Mouse (Mus musculus): ENCODE data around the gene Tmem253.

DNA sequence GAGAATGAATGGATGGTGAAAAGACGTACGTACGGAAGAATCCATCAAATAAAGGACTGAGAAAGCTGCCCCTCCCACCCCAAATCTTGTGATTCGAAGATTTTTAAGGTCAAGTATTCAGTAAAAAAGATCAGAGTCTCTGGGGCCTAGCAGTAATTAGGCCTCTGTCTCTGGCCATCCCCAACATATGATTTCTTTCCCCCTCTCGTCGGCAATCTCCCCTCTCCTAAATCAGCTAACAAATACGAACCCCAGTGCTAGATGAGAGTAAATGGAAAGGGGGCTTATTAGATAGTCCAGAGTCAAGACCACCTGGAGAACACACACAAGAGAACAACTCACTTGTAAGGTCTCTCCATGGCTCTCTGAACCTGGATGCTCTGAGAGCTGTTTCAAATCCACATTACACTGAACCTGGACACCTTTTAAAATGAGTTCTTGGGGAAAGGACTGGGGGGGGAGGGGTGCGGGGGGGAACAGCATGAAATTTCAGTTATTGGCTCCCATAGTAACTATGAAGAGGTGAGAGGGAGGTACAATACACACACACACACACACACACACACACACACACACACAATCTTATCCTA is 2.3 kb upstream of the Tmem253 start:
- TF ChIP-seq GATA1 (IDR thresholded peaks at IDR 0.05; ENCODE audit: low read length) (no peak), TAL1 (IDR thresholded peaks at IDR 0.05; ENCODE audit: low read length) (no peak)

All from erythroblast, embryonic 14.5 days (primary cell).